Mouse (Mus musculus): ENCODE measurements around the gene Rbfox1.

DNA sequence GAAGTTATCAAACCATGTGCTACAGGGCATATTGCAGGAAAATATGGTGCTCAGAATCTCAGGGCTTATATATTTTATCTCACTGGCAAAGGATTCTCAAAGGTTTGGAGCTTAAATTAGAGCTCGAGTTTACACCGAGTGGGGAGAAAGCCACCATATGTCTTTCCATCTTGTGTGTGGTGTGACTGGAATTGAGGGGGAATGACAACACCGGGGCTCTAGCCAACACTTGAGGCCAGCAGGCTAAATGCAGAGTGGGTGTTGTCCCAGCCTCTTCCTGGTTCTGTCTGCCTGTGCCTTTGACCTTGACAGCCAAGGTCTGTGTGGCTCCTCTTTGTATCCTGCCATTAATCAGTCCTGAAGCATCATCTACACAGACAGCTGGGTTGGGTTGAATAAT is 157.6 kb downstream of the Rbfox1 start:
- TF ChIP-seq CTCF (IDR thresholded peaks at IDR 0.05; ENCODE audit: insufficient read depth, low read length) = no peak
- TF ChIP-seq POLR2A (IDR thresholded peaks at IDR 0.05; ENCODE audit: borderline replicate concordance, extremely low read depth, low read depth, low read length) = no peak

Measured in lung, adult 2 months (tissue).